Mouse (Mus musculus) testis, adult 2 months (tissue): ENCODE data around the gene Gm11639.

Experiments used
- CTCF ChIP-seq: fragments of 200-500 bp; IDR thresholded peaks from 2 replicates; pipeline ENCODE4 v1.5.1; 2012; ENCODE audit warnings: low read depth, mild to moderate bottlenecking, inconsistent platforms, low read length, moderate library complexity; ENCODE audit not compliant: control insufficient read depth, insufficient read depth, insufficient replicate concordance
- POLR2A ChIP-seq: fragments of 200-500 bp; IDR thresholded peaks from 2 replicates; pipeline ENCODE4 v1.6.1; 2012; ENCODE audit warnings: low read depth, mild to moderate bottlenecking, inconsistent platforms, low read length, moderate library complexity; ENCODE audit not compliant: control insufficient read depth

DNA sequence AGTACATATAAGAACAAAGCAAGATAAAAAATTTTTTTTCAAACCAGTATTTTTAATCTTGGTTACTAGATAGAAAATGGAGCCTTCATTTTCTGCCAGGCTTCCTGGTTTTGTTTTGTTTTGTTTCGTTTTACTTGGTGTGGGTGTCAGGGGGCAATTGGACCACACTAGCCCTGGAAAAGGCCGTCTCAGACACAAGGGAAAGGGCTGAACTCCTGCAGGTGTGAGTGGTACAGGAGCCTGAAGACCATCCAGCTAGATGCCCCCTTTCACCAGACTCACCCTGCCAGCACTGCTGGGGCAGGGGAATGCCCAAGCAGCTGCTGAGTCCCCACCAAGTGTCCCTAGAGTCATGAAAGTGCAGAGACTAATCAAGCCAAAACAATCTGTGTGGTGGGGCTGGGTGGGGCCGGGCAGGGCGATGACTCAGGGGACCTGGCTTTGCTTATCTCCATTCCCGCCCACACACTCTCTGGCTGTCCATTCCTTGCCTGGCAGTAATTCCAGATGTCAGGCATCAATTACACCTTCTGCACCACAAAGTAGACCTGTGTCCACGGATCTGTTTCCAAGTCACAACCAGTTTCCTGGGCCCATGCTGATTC is 343.3 kb downstream of the Gm11639 start:
- TF ChIP-seq CTCF = no peak
- TF ChIP-seq POLR2A = no peak
